8 mouse cellular contexts compared by ENCODE assay signal in genomic region chr13:28951691-28952575, GRCm38 (mm10). TPM values are rescaled to one million over a fixed set of nuclear protein-coding genes. Genes with fewer than 3 reads are reported as not detected.
DNase-seq lines count a peak whose midpoint lies in the region; ATAC-seq and TF ChIP-seq lines count a peak whose summit lies in the region.

No protein-coding gene starts in this region.

- H3K4me1 ChIP-seq in cortical plate, adult 2 months (ENCODE audit: control insufficient read depth, insufficient read depth, low read length): 0 out of 2 replicates have a peak, but pooled peaks cover 1% of the 10 kb centered on the region
- peaks cover 24% of the 10 kb centered on the region for H3K4me1 ChIP-seq in heart, embryonic 13.5 days
- H3K4me1 ChIP-seq in kidney, postnatal 0 days (replicated peaks; ENCODE audit: insufficient read depth, low read length): no peaks in the 10 kb centered on the region; the same call in none of the 2 replicates

- no peaks in the 10 kb centered on the region for H3K27me3 ChIP-seq in heart, embryonic 13.5 days (replicated peaks)
- no peaks in the 10 kb centered on the region for H3K27me3 ChIP-seq in kidney, postnatal 0 days (ENCODE audit: insufficient read depth, low read length)

- TF ChIP-seq POLR2A in cortical plate, adult 2 months (IDR thresholded peaks at IDR 0.05; ENCODE audit: extremely low read depth, insufficient read depth, low read length): no peak

- under 1% methylated on average over 88 of the region's 92 CpGs for WGBS in heart, embryonic 13.5 days
- WGBS in kidney, postnatal 0 days: under 1% methylated on average over 90 of the region's 92 CpGs

- no peak for TF ChIP-seq CTCF in cortical plate, adult 2 months (IDR thresholded peaks at IDR 0.05; ENCODE audit: extremely low read depth, insufficient read depth, low read length)
- no peak for TF ChIP-seq CTCF in kidney, postnatal 0 days (IDR thresholded peaks at IDR 0.05; ENCODE audit: low read depth)

- H3K4me3 ChIP-seq in cortical plate, adult 2 months (ENCODE audit: insufficient read depth, low read length): peak overlapping the region; percentile 50
- peak overlapping the region; percentile 100 for H3K4me3 ChIP-seq in heart, embryonic 13.5 days
- H3K4me3 ChIP-seq in kidney, postnatal 0 days (replicated peaks; ENCODE audit: low read depth, low read length): peak overlapping the region; percentile 90

- ATAC-seq in heart, embryonic 13.5 days (ENCODE audit: extremely low read depth, insufficient number of reproducible peaks, low FRiP score, low TSS enrichment): no peak
- ATAC-seq in kidney, postnatal 0 days (replicated peaks; ENCODE audit: low FRiP score, low read depth): peak; percentile 14; the same call in 1 of the 2 replicates
- ATAC-seq in megakaryocyte progenitor cell, adult 5-6 weeks (replicated peaks; ENCODE audit: poor library complexity): no peak

- H3K27ac ChIP-seq in cortical plate, adult 2 months (ENCODE audit: insufficient read depth, low read length): peak overlapping the region; percentile 99
- H3K27ac ChIP-seq in heart, embryonic 13.5 days (replicated peaks): peak overlapping the region; percentile 100
- peak overlapping the region; percentile 96 for H3K27ac ChIP-seq in kidney, postnatal 0 days

- H3K36me3 ChIP-seq in heart, embryonic 13.5 days: peaks cover 10% of the 10 kb centered on the region
- H3K36me3 ChIP-seq in kidney, postnatal 0 days (ENCODE audit: insufficient read depth, low read length): no peaks in the 10 kb centered on the region

- peak overlapping the region; percentile 73 for H3K4me2 ChIP-seq in heart, embryonic 13.5 days
- peak overlapping the region; percentile 72 for H3K4me2 ChIP-seq in kidney, postnatal 0 days (ENCODE audit: low read length)

- peak; percentile 42 to 43 for DNase-seq in B cell, adult 2 months
- peak; percentile 36 for DNase-seq in R1 (ENCODE audit: low read depth, low spot score)
- peak; percentile 55 for DNase-seq in kidney, postnatal 0 days (ENCODE audit: low spot score)
- peak; percentile 46 for DNase-seq in lung, postnatal 10 days
- peak; percentile 18 to 29 for DNase-seq in right cerebral cortex, postnatal 36 days (ENCODE audit: low spot score in 2 of 2)

- peak overlapping the region; percentile 100 for H3K9ac ChIP-seq in heart, embryonic 13.5 days
- H3K9ac ChIP-seq in kidney, postnatal 0 days (ENCODE audit: low read depth, low read length): peak overlapping the region; percentile 89

- H3K9me3 ChIP-seq in heart, embryonic 13.5 days: no peaks in the 10 kb centered on the region
- H3K9me3 ChIP-seq in kidney, postnatal 0 days (replicated peaks; ENCODE audit: low read length): no peaks in the 10 kb centered on the region

RNA-seq across cellular contexts. Expression of gene Sox4, which starts 1.6 kb away (rescaled TPM):
- 11.2 and 12.0 TPM in 2 replicates for polyA plus RNA-seq in cortical plate, adult 2 months (2012; rRNA removed)
- polyA plus RNA-seq in heart, embryonic 13.5 days (2015; fragmentation: Nextera tagmentation; extraction: Ambion mirVana): 37.1 and 37.9 TPM in 2 replicates
- 51.8 and 60.9 TPM in 2 replicates for polyA plus RNA-seq in kidney, postnatal 0 days (2015; fragmentation: Nextera tagmentation; extraction: Ambion mirVana)
- total RNA-seq in megakaryocyte progenitor cell, adult 5-6 weeks (2015): 27.6 and 35.4 TPM in 2 replicates
- 34.8 and 47.8 TPM in 2 replicates for total RNA-seq in megakaryocyte progenitor cell, adult 5-6 weeks (2017)

Comparison
In these comparisons a context has a peak if more than half of its experiments do, and no peak if none do; other contexts are left out.
1. H3K4me3 ChIP-seq: peak in every context shown above with its lines; median percentile 100 in heart, embryonic 13.5 days; 90 in kidney, postnatal 0 days; 50 in cortical plate, adult 2 months.